Mouse (Mus musculus): ENCODE data around the gene Zfp790. TPM values are rescaled to one million over a fixed set of nuclear protein-coding genes. Genes with fewer than 3 reads are reported as not detected.
A peak's percentile ranks its signal among the peaks of the same experiment; 100 is the strongest.

Gene Zfp790
- 2.4 and 3.1 TPM in 2 replicates for total RNA-seq (2014; rRNA removed; ENCODE audit: low replicate concordance)
- polyA plus RNA-seq (2015; fragmentation: Nextera tagmentation; extraction: Ambion mirVana) = 8.3 and 9.3 TPM in 2 replicates

- Histone ChIP-seq H3K27me3 (ENCODE audit: control insufficient read depth, insufficient read depth, low read length) (no peaks in the 10 kb centered on the region), H3K9ac (replicated peaks; ENCODE audit: low read depth, low read length) (peak within 1 kb of the TSS; percentile 65), H3K4me1 (ENCODE audit: control insufficient read depth, insufficient read depth) (peaks cover 17% of the 10 kb centered on the region), H3K4me3 (ENCODE audit: low read depth, low read length) (peak within 1 kb of the TSS; percentile 75), H3K4me2 (ENCODE audit: low read depth, low read length) (peak within 1 kb of the TSS; percentile 96), H3K27ac (ENCODE audit: low read depth) (peak within 1 kb of the TSS; percentile 81), H3K36me3 (replicated peaks; ENCODE audit: control insufficient read depth, insufficient read depth, low read length) (no peaks in the 10 kb centered on the region), H3K9me3 (replicated peaks; ENCODE audit: control insufficient read depth, low read length) (no peaks in the 10 kb centered on the region)
- no peak; the same call in 1 of the 2 replicates for TF ChIP-seq CTCF (IDR thresholded peaks at IDR 0.05; ENCODE audit: low read depth)
- TF ChIP-seq EP300 (IDR thresholded peaks at IDR 0.05; ENCODE audit: low read depth) = no peak
- ATAC-seq (ENCODE audit: insufficient read depth, low read depth) (peak; percentile 94), DNase-seq (ENCODE audit: low spot score) (peak; percentile 98)
- WGBS = under 1% methylated on average over 26 of the region's 26 CpGs
Measured at GRCm38 (mm10) chr7:29815910-29816429, at the start of gene Zfp790. Gene Zfp790, plus strand, starts transcription at chr7:29816114.

DNA sequence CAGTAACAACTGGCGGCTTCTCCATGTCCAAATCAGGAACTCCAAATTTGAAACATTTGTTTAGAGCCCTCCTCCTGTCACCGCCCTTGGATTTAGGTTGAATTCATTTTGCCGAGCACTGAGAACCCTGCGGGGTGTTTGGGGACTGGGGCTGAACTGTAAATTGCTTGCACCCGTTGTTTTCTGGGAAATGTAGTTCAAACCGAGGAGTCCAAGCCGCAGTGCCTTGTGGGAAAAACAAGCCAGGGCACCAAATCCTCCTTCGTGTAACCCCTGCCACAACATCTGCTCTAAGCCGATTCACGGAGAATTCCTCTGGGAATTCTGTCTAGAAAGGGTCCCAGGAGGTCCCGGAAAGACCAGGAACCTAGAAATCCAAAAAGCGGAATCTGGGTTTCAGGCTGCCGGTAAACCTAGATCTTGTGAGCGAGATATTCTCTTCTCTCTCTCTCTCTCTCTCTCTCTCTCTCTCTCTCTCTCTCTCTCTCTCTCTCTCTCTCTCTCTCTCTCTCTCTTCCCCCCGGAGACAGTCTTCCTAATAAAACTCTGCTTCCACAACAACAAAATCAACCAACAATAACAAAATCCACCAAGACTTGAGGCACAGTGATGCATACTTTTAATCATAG, 48.7 kb upstream of the Zfp790 start:
- Histone ChIP-seq H3K4me1 (ENCODE audit: control insufficient read depth, insufficient read depth) (peaks cover 9% of the 10 kb centered on the region), H3K4me3 (ENCODE audit: low read depth, low read length) (peak overlapping the region; percentile 93), H3K4me2 (ENCODE audit: low read depth, low read length) (peak overlapping the region; percentile 71), H3K27ac (ENCODE audit: low read depth) (peak overlapping the region; percentile 80), H3K9me3 (replicated peaks; ENCODE audit: control insufficient read depth, low read length) (no peaks in the 10 kb centered on the region), H3K27me3 (ENCODE audit: control insufficient read depth, insufficient read depth, low read length) (no peaks in the 10 kb centered on the region), H3K9ac (replicated peaks; ENCODE audit: low read depth, low read length) (peak overlapping the region; percentile 47), H3K36me3 (replicated peaks; ENCODE audit: control insufficient read depth, insufficient read depth, low read length) (peaks cover 12% of the 10 kb centered on the region)
- DNase-seq (ENCODE audit: low spot score) (peak; percentile 90), ATAC-seq (ENCODE audit: insufficient read depth, low read depth) (peak; percentile 62)
- TF ChIP-seq EP300 (IDR thresholded peaks at IDR 0.05; ENCODE audit: low read depth) (no peak), CTCF (IDR thresholded peaks at IDR 0.05; ENCODE audit: low read depth) (no peak)
- WGBS = 1% methylated on average over 15 of the region's 15 CpGs

- DNase-seq (ENCODE audit: low spot score) (peak; percentile 98), ATAC-seq (ENCODE audit: insufficient read depth, low read depth) (peak; percentile 95)
- WGBS = under 1% methylated on average over 32 of the region's 32 CpGs
- Histone ChIP-seq H3K4me3 (ENCODE audit: low read depth, low read length) (peak within 1 kb of the TSS; percentile 93), H3K27me3 (ENCODE audit: control insufficient read depth, insufficient read depth, low read length) (no peaks in the 10 kb centered on the region), H3K9me3 (replicated peaks; ENCODE audit: control insufficient read depth, low read length) (no peaks in the 10 kb centered on the region), H3K36me3 (replicated peaks; ENCODE audit: control insufficient read depth, insufficient read depth, low read length) (peaks cover 20% of the 10 kb centered on the region), H3K4me1 (ENCODE audit: control insufficient read depth, insufficient read depth) (peaks cover 9% of the 10 kb centered on the region), H3K27ac (ENCODE audit: low read depth) (peak within 1 kb of the TSS; percentile 80), H3K9ac (replicated peaks; ENCODE audit: low read depth, low read length) (peak within 1 kb of the TSS; percentile 79), H3K4me2 (ENCODE audit: low read depth, low read length) (peak within 1 kb of the TSS; percentile 71)
- TF ChIP-seq CTCF (IDR thresholded peaks at IDR 0.05; ENCODE audit: low read depth) (no peak), EP300 (IDR thresholded peaks at IDR 0.05; ENCODE audit: low read depth) (no peak)
Measured at GRCm38 (mm10) chr7:29768090-29768900, 47.6 kb upstream of the Zfp790 start, which contains the start of gene Zfp84. Gene Zfp84, plus strand, starts transcription at chr7:29768552.

DNA sequence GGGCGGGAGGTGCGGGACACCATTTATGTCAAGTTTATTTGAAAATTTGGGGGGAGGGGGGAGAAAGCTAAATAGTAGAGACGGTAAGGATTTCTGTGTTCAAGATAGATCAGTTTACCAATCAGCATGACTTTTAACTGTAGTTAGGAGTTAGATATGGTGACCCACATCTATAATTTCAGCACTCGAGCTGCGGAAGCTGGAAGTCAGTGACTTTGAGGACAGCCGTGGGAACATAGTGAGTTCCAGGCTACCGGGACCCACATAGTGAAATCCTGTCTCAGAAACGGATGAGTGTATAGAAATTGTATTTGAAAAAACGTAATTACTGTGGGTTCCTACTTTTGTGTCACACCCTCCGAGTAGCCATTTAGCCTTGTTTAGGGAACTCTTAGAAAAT, 46.9 kb upstream of the Zfp790 start:
- Histone ChIP-seq H3K27ac (ENCODE audit: low read depth) (peak overlapping the region; percentile 80), H3K4me1 (ENCODE audit: control insufficient read depth, insufficient read depth) (peaks cover 12% of the 10 kb centered on the region), H3K9ac (replicated peaks; ENCODE audit: low read depth, low read length) (peak overlapping the region; percentile 79), H3K9me3 (replicated peaks; ENCODE audit: control insufficient read depth, low read length) (no peaks in the 10 kb centered on the region), H3K27me3 (ENCODE audit: control insufficient read depth, insufficient read depth, low read length) (no peaks in the 10 kb centered on the region), H3K4me3 (ENCODE audit: low read depth, low read length) (peak overlapping the region; percentile 93), H3K36me3 (replicated peaks; ENCODE audit: control insufficient read depth, insufficient read depth, low read length) (peaks cover 26% of the 10 kb centered on the region), H3K4me2 (ENCODE audit: low read depth, low read length) (peak overlapping the region; percentile 71)
- no peak for TF ChIP-seq EP300 (IDR thresholded peaks at IDR 0.05; ENCODE audit: low read depth)
- TF ChIP-seq CTCF (IDR thresholded peaks at IDR 0.05; ENCODE audit: low read depth) = no peak
- 4% methylated on average over 10 of the region's 10 CpGs for WGBS
- ATAC-seq (ENCODE audit: insufficient read depth, low read depth) (no peak), DNase-seq (ENCODE audit: low spot score) (no peak)

DNA sequence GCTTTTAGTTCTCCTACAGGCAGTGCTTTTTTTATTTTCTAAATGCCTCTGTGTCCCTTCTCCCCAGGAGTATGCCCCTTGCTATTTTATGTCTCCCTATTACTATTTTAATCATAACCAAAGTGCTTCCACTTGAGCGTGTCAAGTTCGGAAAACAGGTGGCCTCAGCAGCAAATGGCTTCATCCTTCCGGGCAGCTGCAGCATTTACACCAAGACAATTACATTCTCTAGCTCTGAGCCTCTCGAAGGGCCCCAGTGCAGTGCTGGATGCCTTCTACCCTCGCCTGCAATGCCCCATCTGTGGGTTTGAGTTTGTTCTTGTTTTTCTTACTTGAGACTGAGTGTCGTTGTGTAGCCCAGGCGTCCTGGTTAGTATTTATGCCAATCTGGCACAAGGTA, 42.4 kb upstream of the Zfp790 start:
- H3K4me2 ChIP-seq (ENCODE audit: low read depth, low read length) = no peak overlapping the region
- TF ChIP-seq CTCF (IDR thresholded peaks at IDR 0.05; ENCODE audit: low read depth) (no peak), EP300 (IDR thresholded peaks at IDR 0.05; ENCODE audit: low read depth) (no peak)
- no peak for DNase-seq (ENCODE audit: low spot score)
- H3K4me3 ChIP-seq (ENCODE audit: low read depth, low read length) = no peak overlapping the region
- H3K4me1 ChIP-seq (ENCODE audit: control insufficient read depth, insufficient read depth) = peaks cover 16% of the 10 kb centered on the region
- H3K9ac ChIP-seq (replicated peaks; ENCODE audit: low read depth, low read length) = no peak overlapping the region; the same call in 1 of the 2 replicates
- ATAC-seq (ENCODE audit: insufficient read depth, low read depth) = no peak
- no peaks in the 10 kb centered on the region for H3K9me3 ChIP-seq (replicated peaks; ENCODE audit: control insufficient read depth, low read length)
- WGBS = 61% methylated on average over 7 of the region's 7 CpGs
- H3K36me3 ChIP-seq (replicated peaks; ENCODE audit: control insufficient read depth, insufficient read depth, low read length) = peaks cover 68% of the 10 kb centered on the region
- H3K27ac ChIP-seq (ENCODE audit: low read depth) = peak overlapping the region; percentile 15; the same call in 1 of the 2 replicates
- H3K27me3 ChIP-seq (ENCODE audit: control insufficient read depth, insufficient read depth, low read length) = no peaks in the 10 kb centered on the region

Measured in heart, postnatal 0 days (tissue).